ENCODE assay signal across 11 mouse cellular contexts in the genomic region with DNA sequence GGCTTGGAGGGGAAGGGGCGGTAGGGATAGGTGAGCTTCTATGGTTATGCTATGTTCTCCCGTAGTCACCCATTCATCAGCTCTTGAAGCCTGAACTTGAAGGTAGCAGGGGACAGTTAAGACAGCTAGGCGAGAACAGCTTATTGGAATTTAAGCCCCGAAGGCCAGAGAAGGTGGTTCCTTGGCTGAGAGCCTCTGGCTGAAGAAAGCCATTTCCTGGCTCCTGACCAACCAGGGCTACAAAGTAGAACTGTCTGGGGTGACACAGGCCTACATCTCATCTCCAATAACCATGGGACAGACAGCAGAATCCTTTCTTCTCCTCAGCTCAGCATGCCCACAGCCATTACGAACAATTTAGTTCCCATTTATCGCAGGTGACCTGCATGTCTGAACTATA.
DNase-seq lines count a peak whose midpoint lies in the region; ATAC-seq lines count a peak whose summit lies in the region.
"Had no signal": no experiment of that assay in that cellular context is flagged by ENCODE, and none has a peak within 500 bp of the region (broad histone marks: within the 10 kb centered on the region; RNA-seq: fewer than 3 reads in every experiment).

No protein-coding gene starts in this region.

- no peak overlapping the region for H3K27ac ChIP-seq in heart, embryonic 12.5 days (ENCODE audit: poor library complexity, severe bottlenecking)
- H3K27ac ChIP-seq in forebrain, embryonic 10.5 days = no peak overlapping the region
- H3K27ac ChIP-seq: kidney, postnatal 0 days had no signal

- H3K27me3 ChIP-seq in heart, embryonic 12.5 days (replicated peaks) = 0 out of 2 replicates have a peak, but pooled peaks cover 5% of the 10 kb centered on the region
- H3K27me3 ChIP-seq in forebrain, embryonic 10.5 days (ENCODE audit: poor library complexity, severe bottlenecking) = no peaks in the 10 kb centered on the region; the same call in 1 of the 2 replicates
- H3K27me3 ChIP-seq: CH12.LX; megakaryocyte, embryonic 14.5 days had no signal

- no peak overlapping the region for H3K4me2 ChIP-seq in heart, embryonic 12.5 days

- 78% methylated on average over 6 of the region's 6 CpGs for WGBS in heart, embryonic 12.5 days
- WGBS in forebrain, embryonic 10.5 days = 94% methylated on average over 6 of the region's 6 CpGs

- H3K9ac ChIP-seq in heart, embryonic 12.5 days = no peak overlapping the region

- no peak overlapping the region for H3K4me3 ChIP-seq in heart, embryonic 12.5 days
- H3K4me3 ChIP-seq in forebrain, embryonic 10.5 days = no peak overlapping the region
- H3K4me3 ChIP-seq: megakaryocyte, embryonic 14.5 days; myocyte had no signal

- DNase-seq in heart, adult 18-20 months = peak; percentile 69 to 74
- peak; percentile 23 for DNase-seq in right cerebral cortex, postnatal 4 days
- no peak for DNase-seq in right cerebral cortex, postnatal 36 days (ENCODE audit: low spot score in 2 of 2)
- DNase-seq in kidney, adult 8-10 months = peak; percentile 47 to 53
- no peak for DNase-seq in forebrain, embryonic 10.5 days (ENCODE audit: extremely low spot score, low spot score)
- DNase-seq in thymus, adult 18-20 months = no peak

- ATAC-seq in heart, embryonic 12.5 days (ENCODE audit: insufficient number of reproducible peaks, low FRiP score) = no peak

- H3K4me1 ChIP-seq in heart, embryonic 12.5 days (replicated peaks) = peaks cover 46% of the 10 kb centered on the region
- peaks cover 8% of the 10 kb centered on the region for H3K4me1 ChIP-seq in forebrain, embryonic 10.5 days

- no peaks in the 10 kb centered on the region for H3K9me3 ChIP-seq in heart, embryonic 12.5 days (replicated peaks)
- H3K9me3 ChIP-seq in forebrain, embryonic 10.5 days = no peaks in the 10 kb centered on the region

- no peaks in the 10 kb centered on the region for H3K36me3 ChIP-seq in heart, embryonic 12.5 days
- H3K36me3 ChIP-seq in forebrain, embryonic 10.5 days (replicated peaks) = no peaks in the 10 kb centered on the region

Comparison
In these comparisons a context has a peak if more than half of its experiments do, and no peak if none do; other contexts are left out.
1. DNase-seq: peak in heart, adult 18-20 months (2 of 2), right cerebral cortex, postnatal 4 days (single experiment) and kidney, adult 8-10 months (2 of 2); none in right cerebral cortex, postnatal 36 days (0 of 2), forebrain, embryonic 10.5 days (single experiment) and thymus, adult 18-20 months (0 of 2).